Mouse (Mus musculus) embryo, embryonic 11 days (tissue): ENCODE measurements around the gene Fahd1.
A peak's percentile ranks its signal among the peaks of the same experiment; 100 is the strongest.

Experiments
- DNase-seq: peaks from one replicate; pipeline ENCODE4 v3.0.0-alpha.2; 2015

Gene Fahd1

GRCm38 (mm10) chr17:24850065-24850772 is at the start of gene Fahd1:
Fahd1 (minus strand) TSS chr17:24850364.
- DNase-seq = peak; percentile 97

DNA sequence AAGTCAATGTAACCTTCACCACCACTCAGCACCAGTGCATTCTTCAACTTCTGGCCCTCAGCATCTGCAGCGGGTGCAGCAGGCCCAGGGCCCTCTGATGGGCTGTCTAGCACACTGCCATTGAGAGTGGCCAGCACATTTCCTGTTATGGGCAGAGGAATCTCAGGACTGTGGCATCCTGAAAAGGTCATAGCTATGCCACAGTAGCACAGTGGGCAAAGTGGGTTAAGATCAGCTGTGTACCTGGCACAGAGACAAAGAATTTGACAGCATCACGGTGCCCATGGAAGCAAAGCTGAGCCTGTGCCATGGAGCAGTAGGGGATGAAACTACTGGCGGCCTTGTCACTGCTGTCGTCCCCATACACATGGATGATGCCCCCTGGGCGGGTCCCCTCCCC is 49.0 kb upstream of the Fahd1 start:
- no peak for DNase-seq

DNA sequence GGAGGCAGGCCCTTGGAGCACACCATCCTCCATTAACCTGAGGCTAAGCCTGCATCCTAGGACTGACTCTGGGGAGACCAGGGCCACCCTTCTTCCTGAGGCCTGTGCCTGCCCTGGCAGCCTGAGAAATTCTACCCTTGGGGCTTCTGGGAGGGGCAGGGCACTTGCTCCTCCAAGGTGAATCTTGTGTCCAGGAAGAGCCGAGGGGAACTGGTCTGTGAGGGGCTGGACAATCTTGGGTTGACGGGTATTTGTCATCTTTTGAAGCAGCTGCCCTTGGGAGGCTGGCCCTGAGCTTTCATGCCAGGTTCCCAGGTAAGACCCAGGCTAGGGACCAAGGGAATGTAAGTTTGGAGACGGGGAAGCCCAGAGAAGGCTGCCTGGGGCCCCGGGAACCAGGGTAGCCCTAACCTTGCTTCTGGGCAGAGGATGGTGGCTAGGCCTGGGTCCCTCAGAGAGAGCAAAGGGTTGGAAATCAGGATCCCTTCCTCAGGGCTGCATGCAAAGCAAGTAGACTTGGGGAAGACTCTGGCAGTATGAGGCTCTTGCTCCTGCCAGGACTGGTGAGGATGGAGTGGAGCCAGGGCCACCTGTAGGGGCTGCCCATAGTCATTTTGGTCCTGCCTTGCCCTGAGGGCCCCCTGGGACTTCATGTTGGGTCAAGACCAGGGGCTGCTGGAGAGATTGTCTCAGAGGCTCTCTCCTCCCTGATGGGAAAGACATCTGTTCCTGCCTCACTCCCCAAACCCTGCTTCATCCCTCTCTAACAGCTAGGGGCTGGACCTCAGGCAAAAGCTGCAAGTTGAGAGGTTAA is 48.1 kb upstream of the Fahd1 start:
- DNase-seq = no peak

DNA sequence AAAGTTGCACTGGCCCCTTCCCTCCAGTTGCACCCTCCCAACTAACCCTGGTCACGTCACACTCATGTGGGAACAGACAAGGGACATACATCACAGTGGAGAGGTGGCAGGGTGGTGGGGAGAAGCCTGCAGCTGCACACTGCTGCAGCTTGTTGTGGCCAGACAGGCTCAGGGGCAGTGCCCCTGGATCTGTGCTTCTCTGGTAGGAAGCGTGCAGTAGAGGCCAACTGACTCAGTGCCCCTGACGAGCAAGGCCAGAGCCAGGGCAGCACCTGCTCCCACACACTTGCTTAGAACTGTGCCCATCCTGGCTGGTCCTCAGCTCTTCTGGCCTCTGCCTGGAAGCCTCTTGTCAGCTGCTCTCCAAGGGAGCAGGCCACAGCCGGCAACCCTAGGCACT is 47.4 kb upstream of the Fahd1 start:
- DNase-seq = no peak

DNA sequence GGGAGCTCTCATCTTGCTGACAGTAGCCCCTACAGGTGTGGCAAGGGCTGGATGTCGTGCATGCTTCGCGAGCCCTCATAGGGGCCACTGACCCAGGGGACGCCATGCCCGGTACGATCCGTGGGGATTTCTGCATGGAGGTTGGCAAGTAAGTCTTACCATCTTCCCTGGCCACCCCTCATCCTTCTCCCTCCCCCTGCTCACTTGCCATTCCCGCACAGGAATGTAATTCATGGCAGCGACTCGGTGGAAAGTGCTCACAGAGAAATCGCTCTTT is 46.8 kb upstream of the Fahd1 start:
- DNase-seq = no peak

DNA sequence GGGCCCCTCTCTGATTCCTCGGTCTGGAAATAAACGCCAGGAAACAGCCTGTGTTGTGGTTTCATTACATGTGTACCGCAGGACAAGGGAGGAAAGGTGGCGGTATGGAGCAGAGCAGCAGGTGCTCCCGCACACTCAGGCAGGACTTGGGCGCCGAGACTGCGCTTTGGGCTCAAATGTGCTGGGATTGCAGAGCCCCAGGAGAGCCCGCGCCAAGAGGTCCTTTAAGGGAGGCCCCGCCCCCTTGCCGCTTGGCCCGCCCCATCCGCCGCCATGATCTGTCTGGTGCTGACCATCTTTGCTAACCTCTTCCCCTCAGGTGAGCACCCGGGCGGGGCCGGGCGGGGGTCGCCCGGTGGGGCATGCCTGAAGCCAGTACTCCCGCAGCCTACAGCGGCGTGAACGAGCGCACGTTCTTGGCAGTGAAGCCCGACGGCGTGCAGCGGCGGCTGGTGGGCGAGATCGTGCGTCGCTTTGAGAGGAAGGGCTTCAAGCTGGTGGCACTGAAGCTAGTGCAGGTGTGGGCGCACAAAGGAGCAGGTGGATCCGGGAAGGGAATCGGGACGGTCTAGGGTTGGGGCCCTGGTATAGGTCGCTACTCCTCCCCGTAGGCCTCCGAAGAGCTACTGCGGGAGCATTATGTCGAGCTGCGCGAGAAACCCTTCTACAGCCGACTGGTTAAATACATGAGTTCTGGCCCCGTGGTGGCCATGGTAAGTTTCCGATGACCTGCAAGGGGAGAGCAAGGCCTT is 46.3 kb upstream of the Fahd1 start, which contains the start of gene Nme3:
TSS of gene Nme3 (plus strand) at position 260 of the 752 bp plus-strand sequence.
- peak; percentile 85 for DNase-seq

- DNase-seq = no peak
Observed at GRCm38 (mm10) chr17:24895571-24896240, 45.5 kb upstream of the Fahd1 start.

DNA sequence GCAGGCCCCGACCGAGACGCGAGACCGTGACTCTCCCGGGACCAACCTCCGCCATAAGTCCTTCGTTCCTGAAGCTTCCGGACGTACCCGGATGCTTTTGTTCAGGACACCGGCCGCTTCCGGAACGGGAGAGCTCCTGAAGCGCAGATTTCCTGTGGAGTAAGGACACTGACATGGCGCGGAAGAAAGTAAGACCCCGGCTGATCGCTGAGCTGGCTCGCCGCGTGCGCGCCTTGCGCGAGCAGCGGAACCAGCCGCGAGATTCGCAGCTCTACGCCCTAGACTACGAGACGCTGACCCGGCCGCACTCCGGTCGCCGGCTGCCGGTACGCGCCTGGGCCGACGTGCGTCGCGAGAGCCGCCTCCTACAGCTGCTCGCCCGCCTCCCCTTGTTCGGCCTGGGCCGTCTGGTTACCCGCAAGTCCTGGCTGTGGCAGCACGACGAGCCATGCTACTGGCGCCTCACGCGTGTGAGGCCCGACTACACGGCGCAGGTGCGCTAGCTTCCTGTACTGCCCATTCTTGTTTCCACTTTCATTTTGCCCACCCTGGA is 44.9 kb upstream of the Fahd1 start, which contains the start of the genes Eme2 and Mrps34:
TSS of gene Eme2 (minus strand) at position 93 of the 553 bp plus-strand sequence.
TSS of gene Mrps34 (plus strand) at position 122 of the 553 bp plus-strand sequence.
- peak; percentile 94 for DNase-seq

DNA sequence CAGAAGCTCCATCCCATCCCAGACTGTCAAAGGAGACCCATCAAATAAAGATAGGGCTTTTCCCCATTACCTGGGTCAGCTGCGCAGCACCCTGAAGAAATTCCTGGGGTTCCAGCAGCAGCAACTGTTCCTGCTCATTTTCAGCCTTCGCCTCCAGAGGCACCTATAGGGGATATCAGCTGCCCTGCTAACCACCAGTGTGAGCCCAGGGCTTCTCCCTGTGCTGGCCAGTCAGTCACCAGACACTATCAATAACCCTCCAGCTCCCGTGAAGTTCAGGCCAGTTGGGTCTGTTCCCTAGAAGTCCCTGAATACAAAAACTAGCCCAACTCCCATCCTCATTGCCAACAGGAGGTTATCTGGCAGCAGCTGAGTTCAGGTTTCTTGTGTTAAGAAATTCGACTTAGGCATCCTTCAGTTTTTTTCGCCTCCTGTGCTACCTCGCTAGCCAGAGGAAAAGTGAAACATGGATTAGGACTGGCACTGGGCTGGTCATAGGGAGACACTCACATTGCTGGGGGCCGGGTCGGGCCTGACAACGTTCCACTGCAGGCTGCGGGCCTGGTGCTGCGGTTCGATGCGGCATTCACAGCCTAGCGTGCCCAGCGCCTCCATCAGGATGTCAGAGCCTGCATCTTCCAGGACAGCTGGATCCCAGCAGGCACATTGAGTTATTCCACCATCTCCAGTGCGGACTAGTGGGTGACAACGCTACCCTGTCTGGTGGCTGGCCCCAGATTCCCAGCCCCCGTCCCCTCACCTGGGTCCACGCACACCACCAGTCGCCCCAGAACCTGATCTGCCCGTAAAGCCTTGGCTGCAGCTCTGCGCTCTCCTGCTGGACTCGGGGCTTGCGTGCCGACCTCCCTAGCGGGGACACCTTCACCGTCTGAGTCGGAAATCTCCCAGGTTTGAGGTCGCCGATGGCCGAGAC is 44.2 kb upstream of the Fahd1 start:
- no peak for DNase-seq

DNA sequence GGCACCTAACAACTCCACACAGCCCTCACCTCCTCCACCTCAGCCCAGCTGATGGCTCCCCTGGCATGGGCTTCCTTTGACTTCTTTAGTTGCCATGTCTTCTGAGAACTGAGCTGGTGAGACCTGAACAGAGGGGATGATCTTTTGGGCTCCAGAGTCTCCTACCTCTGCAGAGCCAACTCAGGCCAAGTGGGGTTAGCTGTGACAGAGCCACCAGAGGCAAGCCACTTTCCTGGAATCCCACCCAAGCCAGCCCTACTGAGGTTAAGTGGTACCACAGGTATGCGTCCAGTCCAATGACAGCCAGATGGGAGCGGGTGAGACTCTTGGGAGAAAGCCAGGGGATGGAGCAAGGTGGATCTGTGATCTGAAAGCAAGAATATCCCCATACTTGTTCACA is 43.1 kb upstream of the Fahd1 start:
- no peak for DNase-seq

- DNase-seq = no peak
Observed at GRCm38 (mm10) chr17:24892785-24893184, 42.6 kb upstream of the Fahd1 start.

GRCm38 (mm10) chr17:24891321-24891720 is 41.2 kb upstream of the Fahd1 start:
- no peak for DNase-seq

- DNase-seq = no peak
Observed at GRCm38 (mm10) chr17:24890151-24891092, 40.3 kb upstream of the Fahd1 start.

- DNase-seq = no peak
Observed at GRCm38 (mm10) chr17:24888862-24889261, 38.7 kb upstream of the Fahd1 start.

GRCm38 (mm10) chr17:24887291-24888080 is 37.3 kb upstream of the Fahd1 start:
- DNase-seq = no peak

DNA sequence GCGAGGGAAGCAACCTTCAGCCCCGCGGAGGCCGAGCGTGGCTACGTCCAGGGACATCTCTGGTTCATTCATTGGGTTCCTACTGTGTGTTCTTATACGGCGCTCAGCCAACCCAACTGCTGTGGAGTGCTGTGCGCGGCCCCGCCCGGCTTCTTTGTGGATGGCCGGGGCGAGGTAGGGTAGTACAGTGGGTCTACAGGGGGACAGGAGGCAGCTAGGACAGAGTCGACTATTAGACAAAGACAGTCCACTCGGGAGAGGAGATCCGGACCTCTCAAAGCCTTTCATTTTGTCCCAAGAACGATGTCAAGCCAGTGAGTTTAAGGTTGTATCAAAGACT is 36.7 kb upstream of the Fahd1 start:
- no peak for DNase-seq

GRCm38 (mm10) chr17:24886134-24886931 is 36.2 kb upstream of the Fahd1 start, which contains the start of the genes Nubp2 and Spsb3:
Nubp2 (minus strand) TSS chr17:24886349.
Spsb3 (plus strand) TSS chr17:24886643.
- peak; percentile 99 for DNase-seq

DNA sequence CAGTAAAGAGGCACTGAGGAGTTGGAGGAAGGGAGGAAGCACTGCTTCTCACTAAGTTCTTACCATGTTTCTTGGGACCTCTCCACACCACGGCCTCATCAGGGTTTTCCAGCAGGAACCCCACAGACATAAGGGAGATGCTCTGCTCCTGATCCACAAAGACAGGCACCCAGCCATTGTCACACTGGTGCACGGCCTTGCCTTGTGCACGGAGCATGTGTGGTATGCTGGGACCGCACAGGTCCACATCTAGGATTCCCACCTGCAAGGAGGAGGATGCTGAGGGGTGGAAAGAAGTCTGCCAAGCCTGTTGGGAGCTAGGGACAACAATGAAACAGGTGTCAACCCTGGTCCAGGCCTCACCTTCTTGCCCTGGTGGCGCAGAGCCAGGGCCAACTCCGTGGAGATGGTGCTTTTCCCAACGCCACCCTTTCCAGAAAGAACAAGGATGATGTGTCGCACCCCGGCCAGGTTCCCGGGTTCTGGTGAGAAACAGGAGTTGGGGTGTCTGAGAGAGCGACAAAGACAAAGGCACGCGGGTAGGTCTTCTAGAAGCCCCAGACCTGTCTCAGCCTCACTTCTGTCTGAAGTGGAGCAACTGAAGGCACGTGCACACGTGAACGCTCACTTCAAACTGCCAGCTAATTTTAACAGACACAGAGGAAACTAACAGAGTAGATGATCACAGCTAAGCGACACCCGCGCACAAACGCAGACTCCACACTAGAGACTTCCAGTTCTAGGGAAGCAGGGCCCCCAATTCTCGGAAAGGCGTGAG is 35.4 kb upstream of the Fahd1 start:
- no peak for DNase-seq
